8 mouse cellular contexts compared by ENCODE assay signal in the genomic region with DNA sequence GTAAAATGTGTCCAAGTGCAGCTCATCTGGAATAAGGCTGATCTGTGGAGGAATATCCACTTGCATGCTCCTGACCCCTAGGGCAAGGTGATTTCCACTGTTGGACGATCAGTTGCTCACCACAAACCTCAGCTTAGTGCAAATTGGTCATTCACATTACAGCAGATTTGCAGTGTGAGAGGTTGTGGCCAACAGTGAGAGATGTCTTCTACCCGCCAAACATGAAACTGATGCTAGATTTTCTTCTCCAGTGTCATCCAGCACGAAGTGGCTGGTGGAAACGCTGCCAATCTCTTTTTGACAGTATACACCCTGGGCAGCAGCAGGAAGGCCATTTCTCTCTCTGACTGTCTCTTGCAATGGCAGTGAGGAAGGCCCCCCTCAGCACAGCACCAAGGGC. TPM values are rescaled to one million over a fixed set of nuclear protein-coding genes. Genes with fewer than 3 reads are reported as not detected.
DNase-seq lines count a peak whose midpoint lies in the region; ATAC-seq and TF ChIP-seq lines count a peak whose summit lies in the region.

No protein-coding gene starts in this region.

- no peak for TF ChIP-seq POLR2A in CH12.LX (IDR thresholded peaks at IDR 0.05; ENCODE audit: low read depth, low read length)
- no peak for TF ChIP-seq POLR2A in limb, embryonic 14.5 days (IDR thresholded peaks at IDR 0.05; ENCODE audit: borderline replicate concordance, extremely low read depth, insufficient read depth, insufficient read length)

- intact Hi-C loops in heart, postnatal 14 days (cut with DNase I) = loop anchor here (5.0 kb wide), 2 partner anchors 53 to 103 kb away; a partner anchor contains a TSS

- H3K9me3 ChIP-seq in heart, embryonic 13.5 days = no peaks in the 10 kb centered on the region
- H3K9me3 ChIP-seq in CH12.LX (replicated peaks; ENCODE audit: low read length) = no peaks in the 10 kb centered on the region
- no peaks in the 10 kb centered on the region for H3K9me3 ChIP-seq in embryonic facial prominence, embryonic 15.5 days (replicated peaks)
- H3K9me3 ChIP-seq in limb, embryonic 14.5 days (ENCODE audit: control insufficient read depth, low read length) = no peaks in the 10 kb centered on the region
- no peaks in the 10 kb centered on the region for H3K9me3 ChIP-seq in stomach, postnatal 0 days (ENCODE audit: control insufficient read depth, low read length)

- peaks cover 23% of the 10 kb centered on the region for H3K79me2 ChIP-seq in CH12.LX (replicated peaks; ENCODE audit: control insufficient read depth, extremely low read depth, insufficient read depth, poor library complexity, severe bottlenecking)

- TF ChIP-seq EP300 in CH12.LX (IDR thresholded peaks at IDR 0.05; ENCODE audit: low read length) = no peak
- no peak for TF ChIP-seq EP300 in stomach, postnatal 0 days (optimal IDR thresholded peaks at IDR 0.05)

- no peaks in the 10 kb centered on the region for H3K27me3 ChIP-seq in heart, embryonic 13.5 days (replicated peaks)
- no peaks in the 10 kb centered on the region for H3K27me3 ChIP-seq in CH12.LX (replicated peaks)
- no peaks in the 10 kb centered on the region for H3K27me3 ChIP-seq in embryonic facial prominence, embryonic 15.5 days
- H3K27me3 ChIP-seq in limb, embryonic 14.5 days (ENCODE audit: control insufficient read depth, insufficient read depth, low read length) = no peaks in the 10 kb centered on the region
- H3K27me3 ChIP-seq in stomach, postnatal 0 days (ENCODE audit: control insufficient read depth, insufficient read depth, low read length) = no peaks in the 10 kb centered on the region

- peaks cover 8% of the 10 kb centered on the region for H3K36me3 ChIP-seq in heart, embryonic 13.5 days
- peaks cover 3 to 19% of the 10 kb centered on the region in 2 experiments for H3K36me3 ChIP-seq in CH12.LX (replicated peaks in 1 of 2; ENCODE audit: control insufficient read depth in 1 of 2, insufficient read depth in 1 of 2, low read length in 1 of 2)
- H3K36me3 ChIP-seq in embryonic facial prominence, embryonic 15.5 days = peaks cover 3% of the 10 kb centered on the region; the same call in 1 of the 2 replicates
- H3K36me3 ChIP-seq in limb, embryonic 14.5 days (ENCODE audit: control insufficient read depth, insufficient read depth, low read length) = peaks cover 12% of the 10 kb centered on the region
- no peaks in the 10 kb centered on the region for H3K36me3 ChIP-seq in stomach, postnatal 0 days (ENCODE audit: control insufficient read depth, insufficient read depth, low read length)

- ATAC-seq in heart, embryonic 13.5 days (ENCODE audit: extremely low read depth, insufficient number of reproducible peaks, low FRiP score, low TSS enrichment) = no peak
- no peak for ATAC-seq in embryonic facial prominence, embryonic 15.5 days (ENCODE audit: insufficient number of reproducible peaks, low FRiP score, low TSS enrichment, low read depth)
- ATAC-seq in limb, embryonic 14.5 days (ENCODE audit: low FRiP score, low read depth) = no peak
- ATAC-seq in stomach, postnatal 0 days (ENCODE audit: low FRiP score, low TSS enrichment) = no peak

- DNase-seq in heart, postnatal 14 days = no peak
- no peak for DNase-seq in CH12.LX (ENCODE audit: extremely low read depth)
- DNase-seq in limb, embryonic 14.5 days (ENCODE audit: low spot score) = no peak
- no peak for DNase-seq in stomach, postnatal 0 days (ENCODE audit: low spot score)
- no peak for DNase-seq in thymus, postnatal 25 days
- DNase-seq in thymus, postnatal 0 days (ENCODE audit: low spot score) = no peak

- dilution Hi-C loops in CH12.LX (cut with MboI; ENCODE audit: extremely low pct_ligation_motif_present, extremely low pct_unique_long_range_greater_than_20kb, low sequenced_read_pairs) = no loop called here

- no peak for TF ChIP-seq RAD21 in CH12.LX (IDR thresholded peaks at IDR 0.05; ENCODE audit: low read depth, low read length)

- peak overlapping the region; percentile 95 for H3K9ac ChIP-seq in heart, embryonic 13.5 days
- H3K9ac ChIP-seq in CH12.LX (ENCODE audit: insufficient read depth, low read depth) = peak overlapping the region; percentile 65
- no peak overlapping the region for H3K9ac ChIP-seq in embryonic facial prominence, embryonic 15.5 days
- peak overlapping the region; percentile 94; the same call in 1 of the 2 replicates for H3K9ac ChIP-seq in limb, embryonic 14.5 days (ENCODE audit: low read depth, low read length, severe bottlenecking)
- no peak overlapping the region for H3K9ac ChIP-seq in stomach, postnatal 0 days (ENCODE audit: low read length)

- peaks cover 31% of the 10 kb centered on the region for H3K4me1 ChIP-seq in heart, embryonic 13.5 days
- H3K4me1 ChIP-seq in CH12.LX (ENCODE audit: control insufficient read depth in 1 of 2, insufficient read depth in 2 of 2) = peaks cover 17 to 55% of the 10 kb centered on the region in 2 experiments
- peaks cover 32% of the 10 kb centered on the region for H3K4me1 ChIP-seq in embryonic facial prominence, embryonic 15.5 days
- H3K4me1 ChIP-seq in limb, embryonic 14.5 days (ENCODE audit: control insufficient read depth, insufficient read depth, low read length) = peaks cover 18% of the 10 kb centered on the region
- H3K4me1 ChIP-seq in stomach, postnatal 0 days (replicated peaks; ENCODE audit: control insufficient read depth, insufficient read depth) = no peaks in the 10 kb centered on the region; the same call in 1 of the 2 replicates

- no peak for TF ChIP-seq CTCF in CH12.LX (conservative IDR thresholded peaks at IDR 0.05 in 1 of 2, IDR thresholded peaks at IDR 0.05 in 1 of 2; ENCODE audit: low read depth in 2 of 2, low read length in 2 of 2)
- no peak for TF ChIP-seq CTCF in stomach, postnatal 0 days (IDR thresholded peaks at IDR 0.05; ENCODE audit: low read depth)

- WGBS in heart, embryonic 13.5 days = 80% methylated on average over 4 of the region's 4 CpGs
- WGBS in embryonic facial prominence, embryonic 15.5 days = 71% methylated on average over 4 of the region's 4 CpGs
- 75% methylated on average over 4 of the region's 4 CpGs for WGBS in limb, embryonic 14.5 days
- WGBS in stomach, postnatal 0 days = 73% methylated on average over 4 of the region's 4 CpGs

- in situ Hi-C loops in CH12.LX (cut with MboI; ENCODE audit: low pct_ligation_motif_present, low pct_unique_long_range_greater_than_20kb, low sequenced_read_pairs) = loop anchor here (5.0 kb wide), 1 partner anchor 73 kb away; no protein-coding TSS in a partner anchor

- H3K27ac ChIP-seq in heart, embryonic 13.5 days (replicated peaks) = peak overlapping the region; percentile 93
- peak overlapping the region; percentile 22 for H3K27ac ChIP-seq in CH12.LX (ENCODE audit: insufficient read depth, low read depth)
- H3K27ac ChIP-seq in embryonic facial prominence, embryonic 15.5 days (replicated peaks) = 0 out of 2 replicates have a peak overlapping the region, but pooled peaks have one; percentile 28
- 0 out of 2 replicates have a peak overlapping the region, but pooled peaks have one; percentile 93 for H3K27ac ChIP-seq in limb, embryonic 14.5 days (replicated peaks; ENCODE audit: low read depth, low read length)
- no peak overlapping the region for H3K27ac ChIP-seq in stomach, postnatal 0 days (replicated peaks)

- peak overlapping the region; percentile 84 for H3K4me3 ChIP-seq in heart, embryonic 13.5 days
- peak overlapping the region; percentile 14 to 89 (median 88) for H3K4me3 ChIP-seq in CH12.LX (replicated peaks in 1 of 3; ENCODE audit: low read depth in 2 of 3, low read length in 2 of 3, poor library complexity in 1 of 3)
- H3K4me3 ChIP-seq in embryonic facial prominence, embryonic 15.5 days (replicated peaks) = peak overlapping the region; percentile 76
- H3K4me3 ChIP-seq in limb, embryonic 14.5 days (replicated peaks; ENCODE audit: low read length) = peak overlapping the region; percentile 77
- no peak overlapping the region for H3K4me3 ChIP-seq in stomach, postnatal 0 days (ENCODE audit: low read depth, low read length)

- H3K4me2 ChIP-seq in heart, embryonic 13.5 days = peak overlapping the region; percentile 77
- H3K4me2 ChIP-seq in CH12.LX (ENCODE audit: insufficient read depth, low read depth, poor library complexity, severe bottlenecking) = peak overlapping the region; percentile 46; the same call in 1 of the 2 replicates
- peak overlapping the region; percentile 63 for H3K4me2 ChIP-seq in embryonic facial prominence, embryonic 15.5 days (replicated peaks)
- peak overlapping the region; percentile 60 for H3K4me2 ChIP-seq in limb, embryonic 14.5 days (replicated peaks; ENCODE audit: low read depth, low read length, severe bottlenecking)
- H3K4me2 ChIP-seq in stomach, postnatal 0 days (replicated peaks; ENCODE audit: low read depth) = peak overlapping the region; percentile 4; the same call in 1 of the 2 replicates

TF ChIP-seq in CH12.LX, 34 proteins besides CTCF, POLR2A, EP300 and RAD21 (continues in another document):
- TF ChIP-seq SIN3A (IDR thresholded peaks at IDR 0.05; ENCODE audit: low read length) = no peak
- TF ChIP-seq MAX (IDR thresholded peaks at IDR 0.05; ENCODE audit: low read length) = 0 out of 2 replicates have a peak, but pooled peaks have one; percentile 10
- no peak for TF ChIP-seq NRF1 (IDR thresholded peaks at IDR 0.05; ENCODE audit: low read depth, low read length)

RNA-seq across cellular contexts. Expression of a gene that starts 0.8 kb away (rescaled TPM):
- 118 and 123 TPM in 2 replicates for polyA plus RNA-seq in heart, embryonic 13.5 days (2015; fragmentation: Nextera tagmentation; extraction: Ambion mirVana)
- total RNA-seq in heart, postnatal 14 days (2021) = 10 to 100 TPM; 90.6 to 93.1 TPM
- total RNA-seq in CH12.LX (2012; rRNA removed) (103 and 120 TPM in 2 replicates), CH12.LX (2014; rRNA removed) (280 and 288 TPM in 2 replicates)
- polyA plus RNA-seq in CH12.LX (2012; ENCODE audit: insufficient read length, low read depth) = 81.8 and 85.3 TPM in 2 replicates
- 122 and 123 TPM in 2 replicates for polyA plus RNA-seq in embryonic facial prominence, embryonic 15.5 days (2015; fragmentation: Nextera tagmentation; extraction: Ambion mirVana)
- 96.0 and 109 TPM in 2 replicates for polyA plus RNA-seq in limb, embryonic 14.5 days (2012; rRNA removed)
- 124 and 140 TPM in 2 replicates for polyA plus RNA-seq in limb, embryonic 14.5 days (2014; fragmentation: Nextera tagmentation; extraction: Ambion mirVana)
- 60.6 and 61.6 TPM in 2 replicates for polyA plus RNA-seq in stomach, postnatal 0 days (2015; fragmentation: Nextera tagmentation; extraction: Ambion mirVana)
- 37.9 and 38.8 TPM in 2 replicates for polyA plus RNA-seq in thymus, postnatal 0 days (2015; fragmentation: Nextera tagmentation; extraction: Ambion mirVana)

RNA-seq across cellular contexts. Expression of a gene that starts 54.7 kb away (rescaled TPM):
- 8.6 and 9.8 TPM in 2 replicates for polyA plus RNA-seq in heart, embryonic 13.5 days (2015; fragmentation: Nextera tagmentation; extraction: Ambion mirVana)
- total RNA-seq in heart, postnatal 14 days (2021) = 10 to 100 TPM; 18.1 to 21.1 TPM
- total RNA-seq in CH12.LX (2012; rRNA removed) = 4.2 and 6.4 TPM in 2 replicates
- total RNA-seq in CH12.LX (2014; rRNA removed) = 8.2 TPM in 2 replicates
- 5.9 and 7.2 TPM in 2 replicates for polyA plus RNA-seq in CH12.LX (2012; ENCODE audit: insufficient read length, low read depth)
- 10.2 and 11.1 TPM in 2 replicates for polyA plus RNA-seq in embryonic facial prominence, embryonic 15.5 days (2015; fragmentation: Nextera tagmentation; extraction: Ambion mirVana)
- polyA plus RNA-seq in limb, embryonic 14.5 days (2012; rRNA removed) = 2.8 and 4.1 TPM in 2 replicates
- 9.1 and 9.5 TPM in 2 replicates for polyA plus RNA-seq in limb, embryonic 14.5 days (2014; fragmentation: Nextera tagmentation; extraction: Ambion mirVana)
- polyA plus RNA-seq in stomach, postnatal 0 days (2015; fragmentation: Nextera tagmentation; extraction: Ambion mirVana) = 20.2 and 20.4 TPM in 2 replicates
- 15.6 and 22.8 TPM in 2 replicates for polyA plus RNA-seq in thymus, postnatal 0 days (2015; fragmentation: Nextera tagmentation; extraction: Ambion mirVana)

Comparison
In these comparisons a context has a peak if more than half of its experiments do, and no peak if none do; other contexts are left out.
1. H3K4me2 ChIP-seq: peak in every context shown above with its lines; median percentile 77 in heart, embryonic 13.5 days; 63 in embryonic facial prominence, embryonic 15.5 days; 60 in limb, embryonic 14.5 days; 46 in CH12.LX; 4 in stomach, postnatal 0 days.
2. H3K9ac ChIP-seq: peak in heart, embryonic 13.5 days (single experiment), CH12.LX (single experiment) and limb, embryonic 14.5 days (single experiment); none in embryonic facial prominence, embryonic 15.5 days (single experiment) and stomach, postnatal 0 days (single experiment).